Mouse (Mus musculus): ENCODE measurements around the gene Tnfaip8l1.

Tnfaip8l1 gene

GRCm38 (mm10) chr17:56218377-56219191, 56.3 kb downstream of the Tnfaip8l1 start, which contains the start of gene Dpp9:
Gene Dpp9, minus strand, starts transcription at chr17:56218905.
- DNase-seq (ENCODE audit: low read depth, low spot score) = peak; percentile 94

- no peak for DNase-seq (ENCODE audit: low read depth, low spot score)
These were observed 57.0 kb downstream of the Tnfaip8l1 start for GRCm38 (mm10) chr17:56219251-56219650.

DNA sequence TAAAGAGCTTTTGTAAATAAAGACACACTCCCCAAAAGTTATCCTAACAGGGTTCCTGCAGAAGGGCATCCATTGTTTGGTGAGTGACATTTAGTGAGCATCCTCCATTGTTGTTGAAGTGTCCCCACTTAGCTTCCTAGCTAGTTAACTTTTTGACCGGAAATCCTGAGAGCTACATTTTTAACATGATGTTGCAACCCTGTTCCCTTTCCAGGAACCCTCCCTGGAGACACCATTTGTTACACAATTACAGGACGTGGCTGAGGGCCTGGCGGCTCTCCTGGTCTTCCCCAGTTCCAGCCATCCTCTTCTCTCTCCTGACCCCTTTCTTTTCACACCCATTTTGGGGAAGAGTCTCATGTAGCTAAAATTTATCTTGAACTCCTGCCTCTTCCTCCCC, 57.5 kb downstream of the Tnfaip8l1 start:
- peak; percentile 73 for DNase-seq (ENCODE audit: low read depth, low spot score)

All from skeletal muscle tissue, adult 2 months (tissue).